Mouse (Mus musculus) C2C12 (cell line): ENCODE measurements around the gene AL732309.1.

Experiments
- CTCF ChIP-seq: IDR thresholded peaks from one replicate; pipeline ENCODE4 v1.5.1; 2011; ENCODE audit not compliant: control insufficient read depth, insufficient read depth, insufficient read length
- MAX ChIP-seq: IDR thresholded peaks from one replicate; pipeline ENCODE4 v1.6.1; 2011; ENCODE audit warnings: mild to moderate bottlenecking, control low read depth
- MYOG ChIP-seq: IDR thresholded peaks from one replicate; pipeline ENCODE4 v1.6.1; 2011; ENCODE audit not compliant: control insufficient read depth, insufficient read length; ENCODE audit errors: extremely low read depth
- USF1 ChIP-seq: IDR thresholded peaks from one replicate; pipeline ENCODE4 v1.6.1; 2011; ENCODE audit warnings: low read depth, mild to moderate bottlenecking, control low read depth, moderate library complexity

- TF ChIP-seq MAX = no peak
- no peak for TF ChIP-seq USF1
- TF ChIP-seq CTCF = no peak
- TF ChIP-seq MYOG = no peak
Measured at GRCm38 (mm10) chr2:25290101-25290815, 43.6 kb upstream of the AL732309.1 start.
